Mouse (Mus musculus) kidney, embryonic 14.5 days (tissue): ENCODE measurements around the gene Zfp217. TPM values are rescaled to one million over a fixed set of nuclear protein-coding genes. Genes with fewer than 3 reads are reported as not detected.
A peak's percentile ranks its signal among the peaks of the same experiment; 100 is the strongest.
"Not testable (repeated sequence)": the region's sequence is repeated elsewhere in the genome, so short reads cannot be mapped to it uniquely, and the experiment has no call there.

ENCODE experiments used
- ATAC-seq: fragments of 200-750 bp; cut with Nextera tagmentation; 2 replicates; pipeline ENCODE4 v1.8.0; 2017; ENCODE audit warnings: moderate number of reproducible peaks, mild to moderate bottlenecking, moderate TSS enrichment, moderate library complexity; ENCODE audit not compliant: low FRiP score, low TSS enrichment
- H3K27ac ChIP-seq: fragments of 300-500 bp; sonication (generic); 2 replicates; pipeline ENCODE4 v1.5.1; 2014; ENCODE audit warnings: low read depth, mild to moderate bottlenecking, low read length, moderate library complexity, mixed read lengths
- H3K27me3 ChIP-seq: fragments of 300-500 bp; sonication (generic); 2 replicates; pipeline ENCODE4 v1.6.1; 2014; ENCODE audit warnings: mild to moderate bottlenecking, low read length; ENCODE audit not compliant: control insufficient read depth, insufficient read depth
- H3K36me3 ChIP-seq: fragments of 300-500 bp; sonication (generic); 2 replicates; pipeline ENCODE4 v1.6.1; 2014; ENCODE audit warnings: low read length, mixed read lengths; ENCODE audit not compliant: control insufficient read depth, insufficient read depth
- H3K4me1 ChIP-seq: fragments of 300-500 bp; sonication (generic); 2 replicates; pipeline ENCODE4 v1.6.1; 2014; ENCODE audit warnings: low read length, mixed read lengths; ENCODE audit not compliant: control insufficient read depth, insufficient read depth
- H3K4me2 ChIP-seq: fragments of 300-500 bp; sonication (generic); replicated peaks from 2 replicates; pipeline ENCODE4 v1.6.1; 2014; ENCODE audit warnings: low read depth, mild to moderate bottlenecking, low read length
- H3K4me3 ChIP-seq: fragments of 300-500 bp; sonication (generic); 2 replicates; pipeline ENCODE4 v1.5.1; 2014; ENCODE audit warnings: mild to moderate bottlenecking, low read length
- H3K9ac ChIP-seq: fragments of 300-500 bp; sonication (generic); 2 replicates; pipeline ENCODE4 v1.6.1; 2014; ENCODE audit warnings: low read depth, mild to moderate bottlenecking, low read length, moderate library complexity
- H3K9me3 ChIP-seq: fragments of 300-500 bp; sonication (generic); 2 replicates; pipeline ENCODE4 v1.6.1; 2016; ENCODE audit warnings: low read length; ENCODE audit not compliant: control insufficient read depth
- WGBS: fragments of 180-500 bp; shearing (Covaris S2); extraction: QIAGEN DNeasy Blood & Tissue Kit; methylation state at CpG from one replicate; pipeline ENCODE4 v1.1.7; 2014; 5-methylcytosine and 5-hydroxymethylcytosine counted together
- polyA plus RNA-seq: library from polyadenylated mRNA; unstranded; fragments of >200 nt; fragmentation: Nextera tagmentation; extraction: Ambion mirVana; gene quantifications from 2 replicates; pipeline ENCODE4 v1.2.1, GENCODE M21; 2014

The Zfp217 gene
- polyA plus RNA-seq, 1 experiment from 2014 or later = 5.6 TPM

- H3K27ac ChIP-seq = peak overlapping the region; percentile 68
- H3K36me3 ChIP-seq = no peaks in the 10 kb centered on the region
- under 1% methylated on average over 32 of the region's 33 CpGs for WGBS
- H3K4me3 ChIP-seq = peak overlapping the region; percentile 41
- 0 out of 2 replicates have a peak, but pooled peaks cover 5% of the 10 kb centered on the region for H3K4me1 ChIP-seq
- H3K4me2 ChIP-seq = peak overlapping the region; percentile 40
- peak overlapping the region; percentile 44 for H3K9ac ChIP-seq
- H3K9me3 ChIP-seq = no peaks in the 10 kb centered on the region
- peak; percentile 88 for ATAC-seq
- H3K27me3 ChIP-seq = no peaks in the 10 kb centered on the region
Observed at GRCm38 (mm10) chr2:170184175-170184983, 36.5 kb upstream of the Zfp217 start.

- WGBS = 46% methylated on average over 4 of the region's 4 CpGs
- peak overlapping the region; percentile 40; the same call in 1 of the 2 replicates for H3K4me2 ChIP-seq
- no peak overlapping the region for H3K9ac ChIP-seq
- 0 out of 2 replicates have a peak, but pooled peaks cover 5% of the 10 kb centered on the region for H3K4me1 ChIP-seq
- no peaks in the 10 kb centered on the region for H3K9me3 ChIP-seq
- no peaks in the 10 kb centered on the region for H3K36me3 ChIP-seq
- peak overlapping the region; percentile 41; the same call in 1 of the 2 replicates for H3K4me3 ChIP-seq
- H3K27ac ChIP-seq = no peak overlapping the region
- ATAC-seq = no peak
- H3K27me3 ChIP-seq = no peaks in the 10 kb centered on the region
Observed at GRCm38 (mm10) chr2:170183851-170184174, 35.9 kb upstream of the Zfp217 start.

GRCm38 (mm10) chr2:170181862-170182261 is 34.0 kb upstream of the Zfp217 start:
- Histone ChIP-seq H3K27me3 (no peaks in the 10 kb centered on the region), H3K4me3 (no peak overlapping the region), H3K9me3 (no peaks in the 10 kb centered on the region), H3K4me2 (no peak overlapping the region), H3K9ac (no peak overlapping the region), H3K4me1 (peaks cover 14% of the 10 kb centered on the region), H3K36me3 (no peaks in the 10 kb centered on the region), H3K27ac (no peak overlapping the region)
- ATAC-seq = no peak
- 87% methylated on average over 6 of the region's 6 CpGs for WGBS

- H3K36me3 ChIP-seq, ATAC-seq, H3K4me3 ChIP-seq, H3K9ac ChIP-seq, H3K27me3 ChIP-seq, H3K4me2 ChIP-seq, H3K27ac ChIP-seq, H3K9me3 ChIP-seq: not testable (repeated sequence)
- H3K4me1 ChIP-seq = peaks cover 22% of the 10 kb centered on the region
- 98% methylated on average over 3 of the region's 3 CpGs for WGBS
Observed at GRCm38 (mm10) chr2:170180769-170181168, 32.9 kb upstream of the Zfp217 start.

- Histone ChIP-seq H3K27ac (peak overlapping the region; percentile 8; the same call in 1 of the 2 replicates), H3K9me3 (no peaks in the 10 kb centered on the region), H3K27me3 (no peaks in the 10 kb centered on the region), H3K4me1 (peaks cover 27% of the 10 kb centered on the region), H3K9ac (no peak overlapping the region), H3K4me2 (no peak overlapping the region), H3K4me3 (no peak overlapping the region), H3K36me3 (no peaks in the 10 kb centered on the region)
- 77% methylated on average over 5 of the region's 5 CpGs for WGBS
- no peak for ATAC-seq
Observed at GRCm38 (mm10) chr2:170179317-170179716, 31.4 kb upstream of the Zfp217 start.

- no peaks in the 10 kb centered on the region for H3K36me3 ChIP-seq
- no peak overlapping the region for H3K4me3 ChIP-seq
- no peaks in the 10 kb centered on the region for H3K9me3 ChIP-seq
- peaks cover 36% of the 10 kb centered on the region for H3K4me1 ChIP-seq
- 20% methylated on average over 8 of the region's 8 CpGs for WGBS
- ATAC-seq = no peak
- no peaks in the 10 kb centered on the region for H3K27me3 ChIP-seq
- no peak overlapping the region for H3K9ac ChIP-seq
- no peak overlapping the region; the same call in 1 of the 2 replicates for H3K27ac ChIP-seq
- peak overlapping the region; percentile 21; the same call in 1 of the 2 replicates for H3K4me2 ChIP-seq
Observed at GRCm38 (mm10) chr2:170177323-170177722, 29.4 kb upstream of the Zfp217 start.

GRCm38 (mm10) chr2:170176284-170176926 is 28.5 kb upstream of the Zfp217 start:
- Histone ChIP-seq H3K4me2 (no peak overlapping the region), H3K4me1 (peaks cover 36% of the 10 kb centered on the region), H3K9me3 (no peaks in the 10 kb centered on the region), H3K9ac (no peak overlapping the region), H3K27ac (no peak overlapping the region), H3K27me3 (no peaks in the 10 kb centered on the region), H3K36me3 (no peaks in the 10 kb centered on the region), H3K4me3 (no peak overlapping the region)
- ATAC-seq = no peak
- 20% methylated on average over 7 of the region's 8 CpGs for WGBS

GRCm38 (mm10) chr2:170175661-170176150 is 27.8 kb upstream of the Zfp217 start:
- Histone ChIP-seq H3K27me3 (no peaks in the 10 kb centered on the region), H3K9ac (no peak overlapping the region), H3K4me2 (no peak overlapping the region), H3K9me3 (no peaks in the 10 kb centered on the region), H3K4me1 (peaks cover 36% of the 10 kb centered on the region), H3K27ac (peak overlapping the region; percentile 67), H3K36me3 (no peaks in the 10 kb centered on the region), H3K4me3 (no peak overlapping the region)
- WGBS = 47% methylated on average over 7 of the region's 7 CpGs
- ATAC-seq = no peak

- WGBS = 71% methylated on average over 3 of the region's 3 CpGs
- Histone ChIP-seq H3K4me3 (no peak overlapping the region), H3K4me2 (no peak overlapping the region), H3K4me1 (peaks cover 36% of the 10 kb centered on the region), H3K27me3 (no peaks in the 10 kb centered on the region), H3K9me3 (no peaks in the 10 kb centered on the region), H3K9ac (no peak overlapping the region), H3K36me3 (no peaks in the 10 kb centered on the region), H3K27ac (peak overlapping the region; percentile 67)
- no peak for ATAC-seq
Observed at GRCm38 (mm10) chr2:170175190-170175589, 27.3 kb upstream of the Zfp217 start.
